Mouse (Mus musculus) small intestine, adult 2 months (tissue): ENCODE measurements around the gene Mrgprb1.

Experiments used
- CTCF ChIP-seq: fragments of 200-500 bp; IDR thresholded peaks from 2 replicates; pipeline ENCODE4 v1.5.1; 2012; ENCODE audit warnings: low read depth, mild to moderate bottlenecking, control low read depth, inconsistent platforms, low read length, moderate library complexity, mixed read lengths; ENCODE audit not compliant: insufficient replicate concordance, insufficient read length; ENCODE audit errors: extremely low read depth
- POLR2A ChIP-seq: fragments of 200-500 bp; IDR thresholded peaks from 2 replicates; pipeline ENCODE4 v1.6.1; 2012; ENCODE audit warnings: low read depth, mild to moderate bottlenecking, control low read depth, inconsistent platforms, low read length, moderate library complexity

DNA sequence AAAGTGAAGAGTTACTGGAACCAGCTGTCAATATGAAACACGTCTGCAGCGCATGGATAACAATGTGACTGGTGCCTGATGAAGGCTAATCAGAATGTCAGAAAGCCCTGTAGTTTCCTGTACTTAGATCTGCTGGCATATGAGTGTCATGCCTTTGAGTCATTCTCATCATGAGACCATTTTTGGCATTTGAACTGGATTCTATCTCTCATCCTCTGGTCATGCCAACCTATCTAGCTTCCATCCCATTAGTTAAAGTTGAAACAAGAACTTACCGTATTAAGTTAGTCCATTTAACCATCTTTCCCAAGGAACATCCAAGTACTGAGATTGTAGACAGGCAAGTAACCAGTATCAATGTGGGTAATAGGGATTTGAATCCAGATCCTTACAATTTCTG, at the start of gene Mrgprb1:
- TF ChIP-seq POLR2A (no peak), CTCF (no peak)
